ENCODE assay signal across 15 mouse cellular contexts in the genomic region with DNA sequence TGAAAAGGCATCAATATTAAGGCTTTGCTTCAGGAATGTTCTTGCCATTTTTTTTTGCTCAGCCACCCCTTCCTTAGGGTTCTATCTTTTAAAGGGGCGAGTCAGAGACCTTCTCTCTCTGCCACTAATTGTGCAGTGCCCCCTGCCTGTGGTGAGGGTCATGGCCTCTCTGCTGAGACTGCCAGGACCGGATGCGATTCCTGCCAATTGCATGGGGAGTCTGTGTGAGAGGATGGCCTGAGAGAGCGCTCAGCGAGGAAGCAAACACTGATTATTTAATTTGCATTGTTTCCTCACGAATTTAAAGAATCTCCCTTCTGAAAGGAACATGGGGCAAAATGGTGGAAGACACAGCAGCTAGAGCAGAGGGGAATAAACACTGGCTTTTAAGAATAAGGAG.
DNase-seq lines count a peak whose midpoint lies in the region; ATAC-seq and TF ChIP-seq lines count a peak whose summit lies in the region.
"Had no signal": no experiment of that assay in that cellular context is flagged by ENCODE, and none has a peak within 500 bp of the region (broad histone marks: within the 10 kb centered on the region; RNA-seq: fewer than 3 reads in every experiment).

No protein-coding gene starts in this region.

- H3K4me3 ChIP-seq in left cerebral cortex, adult 2 months, result no peak overlapping the region
- H3K4me3 ChIP-seq in cortical plate, adult 2 months (ENCODE audit: insufficient read depth, low read length), result no peak overlapping the region
- H3K4me3 ChIP-seq in forebrain, embryonic 16.5 days (replicated peaks; ENCODE audit: low read length), result no peak overlapping the region
- H3K4me3 ChIP-seq in cerebellum, adult 2 months (replicated peaks; ENCODE audit: insufficient read depth, low read depth, low read length), result no peak overlapping the region
- H3K4me3 ChIP-seq: heart, embryonic 13.5 days; intestine, embryonic 15.5 days; limb, embryonic 10.5 days; myocyte had no signal

- TF ChIP-seq CTCF in left cerebral cortex, adult 2 months (IDR thresholded peaks at IDR 0.05), result peak; percentile 3
- TF ChIP-seq CTCF in cortical plate, adult 2 months (IDR thresholded peaks at IDR 0.05; ENCODE audit: extremely low read depth, insufficient read depth, low read length), result 0 out of 2 replicates have a peak, but pooled peaks have one; percentile 7
- TF ChIP-seq CTCF in cerebellum, adult 2 months (IDR thresholded peaks at IDR 0.05; ENCODE audit: borderline replicate concordance, insufficient read depth, low read depth, low read length), result no peak

- peak; percentile 73 for ATAC-seq in forebrain, embryonic 16.5 days
- ATAC-seq: intestine, embryonic 15.5 days had no signal

- H3K27ac ChIP-seq in left cerebral cortex, adult 2 months, result no peak overlapping the region
- no peak overlapping the region for H3K27ac ChIP-seq in cortical plate, adult 2 months (ENCODE audit: insufficient read depth, low read length)
- no peak overlapping the region for H3K27ac ChIP-seq in forebrain, embryonic 16.5 days (ENCODE audit: low read length)
- no peak overlapping the region for H3K27ac ChIP-seq in cerebellum, adult 2 months (ENCODE audit: insufficient read depth, low read length)
- H3K27ac ChIP-seq: heart, embryonic 13.5 days; intestine, embryonic 15.5 days; limb, embryonic 10.5 days; macrophage had no signal

- 32% methylated on average over 6 of the region's 6 CpGs for WGBS in forebrain, embryonic 16.5 days
- WGBS in cerebellum, adult 2 months, result 36% methylated on average over 6 of the region's 6 CpGs

- no peak for TF ChIP-seq POLR2A in cortical plate, adult 2 months (IDR thresholded peaks at IDR 0.05; ENCODE audit: extremely low read depth, insufficient read depth, low read length)
- no peak for TF ChIP-seq POLR2A in cerebellum, adult 2 months (IDR thresholded peaks at IDR 0.05; ENCODE audit: borderline replicate concordance, insufficient read depth, low read length)

- no peaks in the 10 kb centered on the region for H3K27me3 ChIP-seq in forebrain, embryonic 16.5 days (replicated peaks; ENCODE audit: control insufficient read depth, insufficient read depth, low read length)
- H3K27me3 ChIP-seq in cerebellum, adult 2 months (ENCODE audit: control insufficient read depth, insufficient read depth, low read length), result no peaks in the 10 kb centered on the region
- H3K27me3 ChIP-seq: heart, embryonic 13.5 days; intestine, embryonic 15.5 days had no signal

- intact Hi-C loops in left cerebral cortex, adult 2 months (cut with DNase I), result no loop called here
- intact Hi-C loops in left cerebral cortex, postnatal 14 days (cut with DNase I), result no loop called here

- no peak overlapping the region; the same call in 1 of the 2 replicates for H3K4me2 ChIP-seq in forebrain, embryonic 16.5 days (ENCODE audit: low read length)
- H3K4me2 ChIP-seq: heart, embryonic 13.5 days; intestine, embryonic 15.5 days had no signal

- H3K36me3 ChIP-seq in forebrain, embryonic 16.5 days (ENCODE audit: control insufficient read depth, insufficient read depth), result no peaks in the 10 kb centered on the region
- H3K36me3 ChIP-seq: heart, embryonic 13.5 days; intestine, embryonic 15.5 days; limb, embryonic 10.5 days had no signal

- no peak for DNase-seq in left cerebral cortex, adult 2 months (ENCODE audit: extremely low spot score in 1 of 2, low spot score in 2 of 2)
- no peak for DNase-seq in left cerebral cortex, postnatal 14 days (ENCODE audit: low spot score in 2 of 2)
- DNase-seq in lung, postnatal 36 days, result peak; percentile 20
- no peak for DNase-seq in MN1 (ENCODE audit: low spot score)
- no peak for DNase-seq in cerebellum, adult 2 months
- DNase-seq in layer of hippocampus, postnatal 25 days (ENCODE audit: extremely low spot score in 1 of 2, low spot score in 1 of 2), result no peak
- DNase-seq: kidney, postnatal 4 days; thymus, adult 18-20 months had no signal

- no peaks in the 10 kb centered on the region for H3K4me1 ChIP-seq in cortical plate, adult 2 months (ENCODE audit: control insufficient read depth, insufficient read depth, low read length)
- peaks cover 4% of the 10 kb centered on the region for H3K4me1 ChIP-seq in forebrain, embryonic 16.5 days (replicated peaks; ENCODE audit: control insufficient read depth, insufficient read depth, low read length)
- H3K4me1 ChIP-seq in cerebellum, adult 2 months (ENCODE audit: control insufficient read depth, insufficient read depth, low read length), result no peaks in the 10 kb centered on the region
- H3K4me1 ChIP-seq: heart, embryonic 13.5 days; intestine, embryonic 15.5 days had no signal

- H3K9ac ChIP-seq in forebrain, embryonic 16.5 days (replicated peaks; ENCODE audit: low read depth, low read length), result no peak overlapping the region
- H3K9ac ChIP-seq: heart, embryonic 13.5 days; intestine, embryonic 15.5 days had no signal

- H3K9me3 ChIP-seq in forebrain, embryonic 16.5 days (ENCODE audit: control insufficient read depth, low read length), result no peaks in the 10 kb centered on the region
- H3K9me3 ChIP-seq: heart, embryonic 13.5 days; intestine, embryonic 15.5 days; limb, embryonic 10.5 days had no signal
